ENCODE assay signal across 8 mouse cellular contexts in the genomic region with DNA sequence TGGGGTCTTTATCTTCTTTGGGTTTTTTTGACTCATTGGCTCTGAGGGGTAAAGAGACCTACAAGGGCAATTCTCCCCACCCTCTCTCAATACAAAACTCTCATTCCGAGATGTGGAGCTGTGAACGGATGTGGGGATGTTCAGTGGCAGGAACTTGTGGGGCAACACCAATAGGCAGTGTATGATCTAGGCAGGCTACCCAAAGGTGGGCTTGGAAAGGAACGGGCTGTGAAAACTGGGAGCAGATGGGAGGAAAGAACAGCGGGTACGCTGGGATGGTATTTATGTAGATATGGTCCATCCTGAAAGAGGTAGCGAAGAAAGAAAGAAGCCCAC. TPM values are rescaled to one million over a fixed set of nuclear protein-coding genes. Genes with fewer than 3 reads are reported as not detected.
DNase-seq lines count a peak whose midpoint lies in the region; ATAC-seq and TF ChIP-seq lines count a peak whose summit lies in the region.

No protein-coding gene starts in this region.

- ATAC-seq in limb, embryonic 11.5 days (ENCODE audit: insufficient number of reproducible peaks, low FRiP score, low TSS enrichment, low read depth) = no peak
- no peak for ATAC-seq in neural tube, embryonic 15.5 days (ENCODE audit: low FRiP score)

- no peak overlapping the region for H3K9ac ChIP-seq in limb, embryonic 11.5 days (ENCODE audit: low read length)
- H3K9ac ChIP-seq in neural tube, embryonic 15.5 days (replicated peaks) = peak overlapping the region; percentile 83

- H3K4me3 ChIP-seq in layer of hippocampus, adult 2 months = peak overlapping the region; percentile 72
- H3K4me3 ChIP-seq in embryonic fibroblast, embryonic 13.5 days (ENCODE audit: insufficient read depth, low read length) = peak overlapping the region; percentile 39; the same call in 1 of the 2 replicates
- H3K4me3 ChIP-seq in limb, embryonic 11.5 days (ENCODE audit: low read depth, low read length) = peak overlapping the region; percentile 57
- H3K4me3 ChIP-seq in neural tube, embryonic 15.5 days (replicated peaks) = peak overlapping the region; percentile 80

- peaks cover 43% of the 10 kb centered on the region for H3K27me3 ChIP-seq in limb, embryonic 11.5 days (ENCODE audit: control insufficient read depth, insufficient read depth, low read length)
- peaks cover 37% of the 10 kb centered on the region for H3K27me3 ChIP-seq in neural tube, embryonic 15.5 days (replicated peaks)

- no peak for TF ChIP-seq POLR2A in embryonic fibroblast, embryonic 13.5 days (IDR thresholded peaks at IDR 0.05; ENCODE audit: low read depth, low read length)

- no peaks in the 10 kb centered on the region for H3K4me1 ChIP-seq in embryonic fibroblast, embryonic 13.5 days (ENCODE audit: control insufficient read depth, insufficient read depth, low read length)
- H3K4me1 ChIP-seq in limb, embryonic 11.5 days (ENCODE audit: control insufficient read depth, insufficient read depth, low read length) = peaks cover 9% of the 10 kb centered on the region; the same call in 1 of the 2 replicates
- H3K4me1 ChIP-seq in neural tube, embryonic 15.5 days = peaks cover 16% of the 10 kb centered on the region

- no peaks in the 10 kb centered on the region for H3K36me3 ChIP-seq in limb, embryonic 11.5 days (ENCODE audit: control insufficient read depth, insufficient read depth, low read length)
- H3K36me3 ChIP-seq in neural tube, embryonic 15.5 days = peaks cover 11% of the 10 kb centered on the region; the same call in 1 of the 2 replicates

- DNase-seq in layer of hippocampus, adult 2 months (ENCODE audit: low spot score in 2 of 2) = no peak
- DNase-seq in layer of hippocampus, postnatal 36 days = no peak
- no peak for DNase-seq in limb, embryonic 11.5 days (ENCODE audit: low spot score)
- no peak for DNase-seq in yolk sac, embryonic 10.5 days (ENCODE audit: low spot score)
- no peak for DNase-seq in right cerebral cortex, postnatal 36 days (ENCODE audit: low spot score in 2 of 2)
- no peak for DNase-seq in kidney, adult 8-10 months

- H3K9me3 ChIP-seq in limb, embryonic 11.5 days (ENCODE audit: control insufficient read depth, low read length) = no peaks in the 10 kb centered on the region
- H3K9me3 ChIP-seq in neural tube, embryonic 15.5 days (replicated peaks) = no peaks in the 10 kb centered on the region

- 10% methylated on average over 6 of the region's 6 CpGs for WGBS in limb, embryonic 11.5 days
- WGBS in neural tube, embryonic 15.5 days = 6% methylated on average over 6 of the region's 6 CpGs

- H3K4me2 ChIP-seq in limb, embryonic 11.5 days (ENCODE audit: low read depth, severe bottlenecking) = peak overlapping the region; percentile 100
- peak overlapping the region; percentile 92 for H3K4me2 ChIP-seq in neural tube, embryonic 15.5 days

- TF ChIP-seq CTCF in layer of hippocampus, adult 2 months (conservative IDR thresholded peaks at IDR 0.05) = no peak
- TF ChIP-seq CTCF in embryonic fibroblast, embryonic 13.5 days (IDR thresholded peaks at IDR 0.05; ENCODE audit: borderline replicate concordance, insufficient read depth, low read length) = no peak

- H3K27ac ChIP-seq in layer of hippocampus, adult 2 months = peak overlapping the region; percentile 86
- no peak overlapping the region for H3K27ac ChIP-seq in embryonic fibroblast, embryonic 13.5 days (ENCODE audit: insufficient read depth, low read length)
- H3K27ac ChIP-seq in limb, embryonic 11.5 days (replicated peaks; ENCODE audit: low read depth, low read length) = no peak overlapping the region
- H3K27ac ChIP-seq in neural tube, embryonic 15.5 days (replicated peaks) = peak overlapping the region; percentile 89

RNA-seq across cellular contexts. Expression of gene Dlk2, which starts 0.2 kb away (rescaled TPM):
- total RNA-seq in layer of hippocampus, adult 2 months (2021) = 10 to 100 TPM; 52.5 to 53.5 TPM
- 10 to 100 TPM; 46.9 to 52.4 TPM for total RNA-seq in layer of hippocampus, postnatal 36 days (2021)
- polyA plus RNA-seq in embryonic fibroblast, embryonic 13.5 days (2011; ENCODE audit: insufficient read length, low read depth, missing spikeins) = 2.6 and 3.3 TPM in 2 replicates
- 1.1 and 1.3 TPM in 2 replicates for polyA plus RNA-seq in limb, embryonic 11.5 days (2014; fragmentation: Nextera tagmentation; extraction: Ambion mirVana)
- polyA plus RNA-seq in neural tube, embryonic 15.5 days (2015; fragmentation: Nextera tagmentation; extraction: Ambion mirVana) = 24.7 and 27.4 TPM in 2 replicates

RNA-seq across cellular contexts. Expression of gene Tjap1, which starts 14.2 kb away (rescaled TPM):
- 10 to 100 TPM; 54.0 to 56.7 TPM for total RNA-seq in layer of hippocampus, adult 2 months (2021)
- 10 to 100 TPM; 50.4 to 72.7 TPM for total RNA-seq in layer of hippocampus, postnatal 36 days (2021)
- polyA plus RNA-seq in embryonic fibroblast, embryonic 13.5 days (2011; ENCODE audit: insufficient read length, low read depth, missing spikeins) = 60.8 and 63.2 TPM in 2 replicates
- 53.1 and 54.3 TPM in 2 replicates for polyA plus RNA-seq in limb, embryonic 11.5 days (2014; fragmentation: Nextera tagmentation; extraction: Ambion mirVana)
- polyA plus RNA-seq in neural tube, embryonic 15.5 days (2015; fragmentation: Nextera tagmentation; extraction: Ambion mirVana) = 28.6 and 32.6 TPM in 2 replicates

RNA-seq across cellular contexts. Expression of gene Abcc10, which starts 31.2 kb away (rescaled TPM):
- 1 to 10 TPM; 8.9 to 9.7 TPM for total RNA-seq in layer of hippocampus, adult 2 months (2021)
- 1 to 10 TPM; 8.2 to 9.0 TPM for total RNA-seq in layer of hippocampus, postnatal 36 days (2021)
- 3.5 and 3.9 TPM in 2 replicates for polyA plus RNA-seq in embryonic fibroblast, embryonic 13.5 days (2011; ENCODE audit: insufficient read length, low read depth, missing spikeins)
- polyA plus RNA-seq in limb, embryonic 11.5 days (2014; fragmentation: Nextera tagmentation; extraction: Ambion mirVana) = 5.0 and 5.8 TPM in 2 replicates
- 9.3 TPM in 2 replicates for polyA plus RNA-seq in neural tube, embryonic 15.5 days (2015; fragmentation: Nextera tagmentation; extraction: Ambion mirVana)

RNA-seq across cellular contexts. Expression of gene Lrrc73, which starts 43.7 kb away (rescaled TPM):
- total RNA-seq in layer of hippocampus, adult 2 months (2021) = 10 to 100 TPM; 57.3 to 58.2 TPM
- total RNA-seq in layer of hippocampus, postnatal 36 days (2021) = 10 to 100 TPM; 60.4 to 63.5 TPM
- polyA plus RNA-seq in embryonic fibroblast, embryonic 13.5 days (2011; ENCODE audit: insufficient read length, low read depth, missing spikeins) = 1.6 and 3.5 TPM in 2 replicates
- polyA plus RNA-seq in limb, embryonic 11.5 days (2014; fragmentation: Nextera tagmentation; extraction: Ambion mirVana) = 0.69 and 0.72 TPM in 2 replicates
- 13.1 and 15.0 TPM in 2 replicates for polyA plus RNA-seq in neural tube, embryonic 15.5 days (2015; fragmentation: Nextera tagmentation; extraction: Ambion mirVana)

RNA-seq across cellular contexts. Expression of gene Yipf3, which starts 49.1 kb away (rescaled TPM):
- 10 to 100 TPM; 80.3 to 95.2 TPM for total RNA-seq in layer of hippocampus, adult 2 months (2021)
- total RNA-seq in layer of hippocampus, postnatal 36 days (2021) = 10 to 100 TPM; 78.7 to 92.4 TPM
- polyA plus RNA-seq in embryonic fibroblast, embryonic 13.5 days (2011; ENCODE audit: insufficient read length, low read depth, missing spikeins) = 114 and 133 TPM in 2 replicates
- polyA plus RNA-seq in limb, embryonic 11.5 days (2014; fragmentation: Nextera tagmentation; extraction: Ambion mirVana) = 64.0 and 76.9 TPM in 2 replicates
- polyA plus RNA-seq in neural tube, embryonic 15.5 days (2015; fragmentation: Nextera tagmentation; extraction: Ambion mirVana) = 87.8 and 97.8 TPM in 2 replicates

Comparison
In these comparisons a context has a peak if more than half of its experiments do, and no peak if none do; other contexts are left out.
1. H3K27ac ChIP-seq: peak in layer of hippocampus, adult 2 months (single experiment) and neural tube, embryonic 15.5 days (single experiment); none in embryonic fibroblast, embryonic 13.5 days (single experiment) and limb, embryonic 11.5 days (single experiment).
2. Peak in every context shown above with its lines, with median percentiles within 50 percentile points of each other: H3K4me3 ChIP-seq.